Mouse (Mus musculus): ENCODE results near the gene Ap2b1. TPM values are rescaled to one million over a fixed set of nuclear protein-coding genes. Genes with fewer than 3 reads are reported as not detected.
"Not testable (repeated sequence)": the region's sequence is repeated elsewhere in the genome, so short reads cannot be mapped to it uniquely, and the experiment has no call there.

Ap2b1 gene
- total RNA-seq, 4 experiments from 2014 or later: 28.5 to 34.9 (median 32.6) TPM

- DNase-seq (ENCODE audit: low spot score in 2 of 2): no peak
Observed at GRCm38 (mm10) chr11:83299724-83300123, 900 bp downstream of the Ap2b1 start.

GRCm38 (mm10) chr11:83301431-83301831, 2.6 kb downstream of the Ap2b1 start:
- no peak for DNase-seq (ENCODE audit: low spot score in 2 of 2)

DNA sequence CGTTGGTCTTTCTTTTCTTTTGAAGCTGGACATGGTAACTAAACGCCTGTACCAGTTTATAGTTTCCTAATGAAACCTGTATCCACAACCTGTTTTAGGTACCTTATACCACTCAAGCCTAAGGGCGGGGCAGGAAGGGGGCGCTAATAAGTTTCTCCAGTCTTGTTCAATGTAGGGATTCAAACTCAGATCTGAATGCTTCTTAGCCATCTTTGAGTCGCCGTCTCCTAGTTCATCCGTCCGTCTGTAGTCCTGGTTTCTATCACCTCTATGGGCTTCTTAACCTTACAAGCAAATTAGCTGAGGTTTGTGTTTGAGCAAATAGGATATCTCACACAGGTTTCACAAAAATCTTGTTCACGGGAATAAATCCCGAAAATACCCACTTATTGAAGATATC, 3.3 kb downstream of the Ap2b1 start:
- DNase-seq (ENCODE audit: low spot score in 2 of 2): no peak

DNA sequence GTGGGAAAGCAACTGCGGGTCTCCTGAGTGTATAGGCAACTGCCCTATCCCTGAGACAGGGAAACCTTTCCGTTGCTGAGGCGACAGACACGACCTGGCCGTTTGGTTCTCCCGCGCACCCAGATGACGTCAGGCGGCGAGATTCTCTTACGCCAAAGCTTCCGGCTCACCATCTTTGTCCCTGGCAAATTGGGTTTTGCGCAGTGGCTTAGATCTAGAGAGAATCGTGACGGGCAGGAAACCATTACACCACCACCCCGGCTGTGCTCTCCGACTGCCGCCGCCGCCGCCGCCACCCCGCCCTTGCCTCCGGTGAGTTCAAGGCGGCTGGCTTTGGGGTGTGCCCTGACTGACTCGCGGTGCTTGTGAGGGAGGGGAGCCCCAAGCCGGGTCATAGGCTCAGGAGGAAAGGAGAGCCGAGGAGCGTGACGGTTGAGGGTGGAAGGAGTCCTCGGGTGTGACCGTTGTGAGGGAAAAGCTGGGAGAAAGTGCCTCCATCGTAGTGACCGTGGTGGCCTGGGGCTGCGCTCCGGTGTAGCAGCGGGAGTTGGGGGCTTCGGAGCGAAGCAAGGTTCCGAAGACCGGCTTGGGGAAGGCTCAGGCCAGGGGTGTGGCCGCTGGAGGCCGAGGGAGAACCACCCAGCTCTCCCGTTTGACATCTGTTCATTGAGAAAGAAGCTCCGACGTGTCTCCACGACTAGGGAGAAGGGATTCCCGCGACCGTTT, 3.9 kb downstream of the Ap2b1 start, which contains the start of gene Pex12:
TSS of gene Pex12 (minus strand) at position 61 of the 726 bp plus-strand sequence.
- DNase-seq (ENCODE audit: low spot score in 2 of 2): peak; percentile 80 to 84

DNA sequence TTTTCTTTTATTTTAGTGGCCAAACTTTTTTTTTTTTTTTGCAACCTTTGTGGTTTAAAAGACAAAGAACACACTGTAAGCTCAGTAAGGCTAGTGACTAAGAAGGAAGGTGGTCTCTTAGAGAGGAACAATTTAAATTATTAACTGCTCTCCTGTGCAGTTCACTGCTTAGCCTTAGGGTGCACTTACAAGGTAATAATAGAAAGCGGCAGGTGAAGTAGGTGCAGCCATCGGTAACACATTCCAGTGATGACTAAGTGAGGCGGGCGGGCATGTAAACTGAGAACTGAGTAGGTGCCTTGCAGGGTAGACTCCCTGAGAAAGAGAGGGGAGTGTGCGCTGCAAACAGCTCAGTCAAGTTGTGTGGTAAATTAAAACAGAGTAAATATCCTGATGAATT, 4.9 kb downstream of the Ap2b1 start:
- no peak for DNase-seq (ENCODE audit: low spot score in 2 of 2)

DNA sequence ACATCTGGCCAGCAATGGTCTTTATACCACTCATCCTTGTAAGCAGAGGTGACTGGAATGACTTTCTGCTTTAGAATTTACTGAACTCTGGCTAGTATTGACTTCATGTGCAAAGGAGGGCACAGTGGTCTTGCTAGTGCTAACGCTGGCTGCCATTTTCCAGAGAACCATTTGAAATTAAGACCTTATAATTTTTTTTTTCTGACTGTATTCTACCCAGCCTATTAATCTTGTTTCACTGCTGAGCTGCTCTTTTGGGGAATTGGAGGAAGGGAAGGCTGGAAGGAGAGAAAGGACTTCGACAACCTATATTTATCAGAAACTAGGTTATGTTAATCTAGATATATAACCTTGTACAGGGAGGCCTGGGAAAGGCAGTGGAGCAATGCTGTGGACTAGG, 5.7 kb downstream of the Ap2b1 start:
- DNase-seq (ENCODE audit: low spot score in 2 of 2): no peak

- no peak for DNase-seq (ENCODE audit: low spot score in 2 of 2)
Observed at GRCm38 (mm10) chr11:83306700-83307253, 8.0 kb downstream of the Ap2b1 start.

- no peak for DNase-seq (ENCODE audit: low spot score in 2 of 2)
Observed at GRCm38 (mm10) chr11:83312471-83312870, 13.6 kb downstream of the Ap2b1 start.

- no peak for DNase-seq (ENCODE audit: low spot score in 2 of 2)
Observed at GRCm38 (mm10) chr11:83319048-83319447, 20.2 kb downstream of the Ap2b1 start.

DNA sequence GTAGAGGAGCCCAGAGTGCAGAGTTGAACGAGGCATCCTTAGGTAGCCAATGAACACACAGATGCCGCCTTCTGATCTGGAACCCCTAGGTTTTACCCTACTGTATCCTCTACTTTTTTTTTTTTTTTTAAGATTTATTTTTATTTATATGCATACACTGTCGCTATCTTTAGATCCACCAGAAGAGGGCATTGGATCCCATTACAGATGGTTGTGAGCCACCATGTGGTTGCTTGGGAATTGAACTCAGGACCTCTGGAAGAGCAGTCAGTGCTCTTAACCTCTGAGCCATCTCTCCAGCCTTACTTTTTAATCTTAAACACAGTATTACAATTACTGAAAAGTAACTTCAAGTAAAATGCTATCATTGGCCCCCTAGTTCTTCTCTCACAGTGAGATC, 27.9 kb downstream of the Ap2b1 start:
- DNase-seq (ENCODE audit: low spot score in 2 of 2): not testable (repeated sequence)

DNA sequence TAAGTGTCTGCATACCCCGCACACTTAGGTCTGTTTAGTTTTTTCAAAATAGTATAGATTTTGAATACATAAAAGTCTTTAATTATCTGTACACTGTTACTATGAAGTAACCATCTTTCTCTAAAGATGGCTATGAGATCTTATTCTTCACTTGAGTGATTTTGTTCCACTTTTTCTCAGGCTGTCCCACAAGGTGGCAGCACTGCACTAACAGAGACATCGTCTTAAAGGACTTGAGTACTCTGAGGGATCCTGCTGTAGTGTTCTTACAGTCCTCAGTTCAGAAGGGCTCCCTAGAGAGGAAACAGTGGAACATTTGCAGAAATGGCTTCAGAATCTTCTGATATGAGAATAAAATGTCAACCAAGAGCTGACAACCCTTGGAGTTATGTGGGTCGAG, 28.6 kb downstream of the Ap2b1 start:
- no peak for DNase-seq (ENCODE audit: low spot score in 2 of 2)

DNA sequence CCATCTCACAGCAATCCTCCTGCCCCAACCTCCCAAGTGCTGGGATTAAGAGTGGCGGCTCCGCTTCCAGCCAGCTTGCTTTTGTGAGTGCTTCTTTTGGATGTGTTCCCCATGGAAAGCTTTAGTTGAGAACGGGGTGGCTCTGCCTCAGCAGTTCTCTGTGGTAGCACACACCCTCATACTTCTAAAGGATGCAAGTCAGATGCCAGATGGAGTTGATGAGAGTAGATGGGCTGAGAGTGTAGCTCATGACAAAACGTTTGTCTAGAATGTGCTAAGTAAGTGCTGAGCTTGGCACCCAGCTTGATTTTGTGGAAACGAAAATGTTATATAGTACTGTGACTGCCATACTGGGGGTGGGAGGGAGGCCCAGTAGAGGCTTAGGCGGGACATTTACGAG, 37.0 kb downstream of the Ap2b1 start:
- no peak for DNase-seq (ENCODE audit: low spot score in 2 of 2)

- no peak for DNase-seq (ENCODE audit: low spot score in 2 of 2)
Observed at GRCm38 (mm10) chr11:83339705-83340104, 40.9 kb downstream of the Ap2b1 start.

- no peak for DNase-seq (ENCODE audit: low spot score in 2 of 2)
Observed at GRCm38 (mm10) chr11:83341716-83342245, 43.0 kb downstream of the Ap2b1 start.

GRCm38 (mm10) chr11:83355428-83355827, 56.6 kb downstream of the Ap2b1 start:
- no peak for DNase-seq (ENCODE audit: low spot score in 2 of 2)

GRCm38 (mm10) chr11:83357421-83357820, 58.6 kb downstream of the Ap2b1 start:
- DNase-seq (ENCODE audit: low spot score in 2 of 2): no peak

- DNase-seq (ENCODE audit: low spot score in 2 of 2): no peak
Observed at GRCm38 (mm10) chr11:83364656-83365055, 65.8 kb downstream of the Ap2b1 start.

GRCm38 (mm10) chr11:83371267-83371666, 72.4 kb downstream of the Ap2b1 start:
- no peak for DNase-seq (ENCODE audit: low spot score in 2 of 2)

DNA sequence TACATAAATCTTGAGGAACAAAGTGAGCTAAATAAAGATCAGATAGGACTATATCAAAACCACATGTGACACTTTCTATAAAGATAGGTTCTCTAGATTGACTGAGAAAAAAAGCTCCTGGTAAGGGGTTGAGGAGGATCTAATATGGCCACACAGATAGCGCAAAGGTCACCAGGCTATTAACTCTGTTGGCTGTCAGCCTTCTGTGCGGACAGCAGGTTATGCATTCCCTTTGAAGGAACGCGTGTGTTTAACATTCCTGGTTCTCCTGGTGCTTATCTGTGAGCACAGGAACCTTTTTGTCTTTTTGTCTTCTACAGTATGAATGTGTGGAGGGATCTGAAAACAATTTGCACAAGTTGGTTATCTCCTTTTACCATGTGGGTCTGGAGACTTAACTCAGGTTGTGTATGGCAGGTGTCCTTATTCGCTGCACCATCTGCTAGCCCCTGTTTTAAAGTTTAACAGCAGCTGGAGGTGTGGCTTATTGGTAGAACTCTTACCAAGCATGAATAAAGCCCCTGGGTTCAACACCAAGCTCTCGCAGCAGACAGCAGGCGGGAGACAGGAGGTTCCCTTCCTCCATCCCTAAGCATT, 81.0 kb downstream of the Ap2b1 start:
- DNase-seq (ENCODE audit: low spot score in 2 of 2): no peak

- no peak for DNase-seq (ENCODE audit: low spot score in 2 of 2)
Observed at GRCm38 (mm10) chr11:83382876-83383531, 84.2 kb downstream of the Ap2b1 start.

DNA sequence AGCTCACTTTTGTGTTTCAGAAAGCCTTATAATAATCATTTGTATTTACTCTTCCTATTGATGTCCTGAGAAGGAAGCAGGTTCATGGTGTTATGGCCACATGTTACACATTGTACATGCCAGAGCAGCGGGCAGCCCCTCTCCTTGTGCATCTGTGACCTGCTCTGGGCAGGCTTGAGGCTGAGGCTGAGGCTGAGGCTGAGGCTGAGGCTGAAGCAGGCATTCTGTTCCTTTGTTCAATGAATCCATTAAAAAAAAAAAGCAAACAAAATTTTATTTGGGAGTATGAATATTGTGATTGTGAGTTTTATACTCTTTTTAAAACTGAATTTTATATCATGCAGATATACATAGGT, 84.7 kb downstream of the Ap2b1 start:
- no peak for DNase-seq (ENCODE audit: low spot score in 2 of 2)

DNA sequence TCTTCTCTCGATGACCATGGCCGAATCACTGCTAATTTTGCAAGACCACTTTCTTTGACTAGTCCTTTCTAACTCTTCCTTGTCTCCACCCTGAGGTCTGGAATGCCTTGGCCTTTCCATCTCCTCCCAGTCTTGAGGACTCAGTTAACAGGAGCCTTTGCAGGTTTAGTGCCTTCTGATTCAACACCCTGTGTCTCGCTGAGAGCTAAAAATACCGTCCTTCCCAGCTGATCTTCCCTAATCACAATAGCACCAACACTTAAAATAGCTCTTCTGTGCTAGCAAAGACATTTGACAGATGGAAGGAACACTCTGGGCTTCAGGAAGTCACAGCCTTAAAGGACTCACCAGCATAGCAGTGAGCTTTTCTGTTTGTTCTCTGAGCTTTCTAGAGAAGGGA, 94.2 kb downstream of the Ap2b1 start:
- no peak for DNase-seq (ENCODE audit: low spot score in 2 of 2)

Data from gastrocnemius, adult 8-10 months (tissue).